Mouse (Mus musculus): Measurements from ENCODE around the gene Orai1. TPM values are rescaled to one million over a fixed set of nuclear protein-coding genes. Genes with fewer than 3 reads are reported as not detected.

The Orai1 gene
- polyA plus RNA-seq, 1 experiment from 2014 or later, result 11.5 TPM

- Histone ChIP-seq H3K27me3 (ENCODE audit: low read depth, poor library complexity, severe bottlenecking) (no peaks in the 10 kb centered on the region), H3K36me3 (no peaks in the 10 kb centered on the region), H3K4me3 (no peak overlapping the region), H3K27ac (no peak overlapping the region), H3K9me3 (replicated peaks) (no peaks in the 10 kb centered on the region), H3K4me1 (peaks cover 6% of the 10 kb centered on the region; the same call in 1 of the 2 replicates)
- DNase-seq (ENCODE audit: low spot score), result no peak
- WGBS, result 65% methylated on average over 19 of the region's 19 CpGs
Measured at GRCm38 (mm10) chr5:123005716-123006592, 8.9 kb upstream of the Orai1 start.

DNA sequence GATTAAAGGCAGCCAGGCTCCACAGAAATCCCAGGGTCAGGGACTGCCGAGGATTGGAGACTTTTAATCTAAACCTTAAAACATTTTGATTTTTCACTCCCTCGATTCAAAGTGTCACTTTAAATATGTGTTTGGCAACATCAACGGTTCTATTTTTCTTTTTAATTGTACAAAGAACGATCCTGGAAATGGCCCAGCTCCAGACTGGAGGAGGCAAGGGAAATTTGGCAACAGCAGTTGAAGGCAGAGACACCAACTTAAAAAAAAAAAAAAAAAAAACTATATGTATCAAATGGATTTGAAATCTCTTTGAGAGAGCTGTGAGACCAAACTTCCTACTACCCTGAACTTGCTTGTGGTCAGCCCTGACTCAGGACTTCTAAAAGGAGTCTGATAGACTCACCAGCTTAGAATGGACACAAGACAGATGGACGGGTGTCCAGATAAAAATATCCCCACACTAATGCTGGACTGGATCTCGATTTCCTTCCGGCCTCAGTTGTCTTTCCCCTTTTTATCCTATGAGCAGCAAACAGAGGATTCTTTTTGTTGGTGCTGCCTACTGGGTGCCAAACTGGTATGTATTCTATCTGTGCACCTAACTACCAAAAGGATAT lies 5.9 kb upstream of the Orai1 start:
- Histone ChIP-seq H3K4me1 (peaks cover 11% of the 10 kb centered on the region), H3K9me3 (replicated peaks) (no peaks in the 10 kb centered on the region), H3K27ac (no peak overlapping the region), H3K36me3 (no peaks in the 10 kb centered on the region), H3K27me3 (ENCODE audit: low read depth, poor library complexity, severe bottlenecking) (no peaks in the 10 kb centered on the region), H3K4me3 (no peak overlapping the region)
- no peak for DNase-seq (ENCODE audit: low spot score)
- 77% methylated on average over 7 of the region's 7 CpGs for WGBS

- no peak for DNase-seq (ENCODE audit: low spot score)
- Histone ChIP-seq H3K27me3 (ENCODE audit: low read depth, poor library complexity, severe bottlenecking) (no peaks in the 10 kb centered on the region), H3K4me1 (peaks cover 19% of the 10 kb centered on the region), H3K36me3 (no peaks in the 10 kb centered on the region), H3K27ac (no peak overlapping the region), H3K9me3 (replicated peaks) (no peaks in the 10 kb centered on the region), H3K4me3 (no peak overlapping the region)
- 77% methylated on average over 11 of the region's 11 CpGs for WGBS
Measured at GRCm38 (mm10) chr5:123009873-123010272, 5.0 kb upstream of the Orai1 start.

- Histone ChIP-seq H3K36me3 (no peaks in the 10 kb centered on the region), H3K27me3 (ENCODE audit: low read depth, poor library complexity, severe bottlenecking) (no peaks in the 10 kb centered on the region), H3K4me3 (no peak overlapping the region), H3K4me1 (peaks cover 25% of the 10 kb centered on the region), H3K9me3 (replicated peaks) (no peaks in the 10 kb centered on the region), H3K27ac (no peak overlapping the region)
- no peak for DNase-seq (ENCODE audit: low spot score)
- WGBS, result 93% methylated on average over 6 of the region's 6 CpGs
Measured at GRCm38 (mm10) chr5:123010806-123011205, 4.1 kb upstream of the Orai1 start.

DNA sequence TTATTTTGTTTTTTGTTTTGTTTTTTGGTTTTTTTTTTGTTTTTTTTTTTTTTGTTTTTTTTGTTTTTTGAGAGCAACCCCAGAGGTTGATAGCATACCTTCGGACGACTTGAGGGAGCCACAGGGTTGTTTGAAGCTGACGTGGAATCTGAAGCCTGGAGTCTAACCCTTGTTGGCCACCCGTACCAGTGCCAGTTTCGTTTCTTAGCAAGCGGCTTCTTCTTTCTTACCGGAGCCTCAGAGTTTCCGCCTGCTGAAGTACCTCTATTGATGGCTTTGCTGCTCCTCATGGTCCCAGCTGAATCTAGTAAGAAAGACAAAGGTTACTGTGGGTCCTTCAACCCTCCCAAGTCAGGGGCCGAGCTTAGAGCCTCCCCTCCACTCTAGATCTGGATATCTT lies 3.2 kb upstream of the Orai1 start:
- no peak overlapping the region for H3K27ac ChIP-seq
- H3K9me3 ChIP-seq (replicated peaks), result no peaks in the 10 kb centered on the region
- no peak overlapping the region for H3K4me3 ChIP-seq
- 95% methylated on average over 9 of the region's 9 CpGs for WGBS
- peaks cover 29% of the 10 kb centered on the region for H3K4me1 ChIP-seq
- no peaks in the 10 kb centered on the region for H3K27me3 ChIP-seq (ENCODE audit: low read depth, poor library complexity, severe bottlenecking)
- DNase-seq (ENCODE audit: low spot score), result no peak
- H3K36me3 ChIP-seq, result no peaks in the 10 kb centered on the region

GRCm38 (mm10) chr5:123013599-123014315 lies 1.1 kb upstream of the Orai1 start:
- DNase-seq (ENCODE audit: low spot score), result peak; percentile 76
- H3K4me3 ChIP-seq, result no peak overlapping the region
- H3K9me3 ChIP-seq (replicated peaks), result no peaks in the 10 kb centered on the region
- WGBS, result 57% methylated on average over 9 of the region's 9 CpGs
- H3K36me3 ChIP-seq, result peaks cover 8% of the 10 kb centered on the region
- H3K27ac ChIP-seq, result no peak overlapping the region
- no peaks in the 10 kb centered on the region for H3K27me3 ChIP-seq (ENCODE audit: low read depth, poor library complexity, severe bottlenecking)
- peaks cover 48% of the 10 kb centered on the region for H3K4me1 ChIP-seq

DNA sequence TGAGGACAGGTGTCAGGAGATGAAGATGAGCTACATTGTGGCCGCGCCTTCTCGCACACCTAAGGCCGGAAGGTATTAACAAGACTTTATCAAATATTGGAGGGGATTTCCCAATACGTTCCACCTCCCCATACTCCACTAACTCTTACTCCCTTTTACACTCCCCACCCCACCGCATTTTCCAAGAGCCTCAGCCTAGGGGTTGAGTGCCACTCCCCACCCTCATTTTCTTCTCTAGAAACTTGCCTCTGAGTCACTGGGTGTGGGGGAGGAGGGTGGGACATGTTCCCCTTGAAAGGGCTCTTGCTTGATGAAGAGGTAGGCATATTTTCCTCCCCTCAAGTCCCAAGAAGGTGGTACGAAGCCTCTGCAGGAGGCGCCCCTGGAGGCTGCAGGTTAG lies 1.0 kb downstream of the Orai1 start:
- Histone ChIP-seq H3K4me3 (peak overlapping the region; percentile 83), H3K27ac (peak overlapping the region; percentile 91), H3K36me3 (peaks cover 8% of the 10 kb centered on the region), H3K27me3 (ENCODE audit: low read depth, poor library complexity, severe bottlenecking) (no peaks in the 10 kb centered on the region), H3K9me3 (replicated peaks) (no peaks in the 10 kb centered on the region), H3K4me1 (peaks cover 60% of the 10 kb centered on the region)
- WGBS, result 13% methylated on average over 8 of the region's 8 CpGs
- DNase-seq (ENCODE audit: low spot score), result no peak

DNA sequence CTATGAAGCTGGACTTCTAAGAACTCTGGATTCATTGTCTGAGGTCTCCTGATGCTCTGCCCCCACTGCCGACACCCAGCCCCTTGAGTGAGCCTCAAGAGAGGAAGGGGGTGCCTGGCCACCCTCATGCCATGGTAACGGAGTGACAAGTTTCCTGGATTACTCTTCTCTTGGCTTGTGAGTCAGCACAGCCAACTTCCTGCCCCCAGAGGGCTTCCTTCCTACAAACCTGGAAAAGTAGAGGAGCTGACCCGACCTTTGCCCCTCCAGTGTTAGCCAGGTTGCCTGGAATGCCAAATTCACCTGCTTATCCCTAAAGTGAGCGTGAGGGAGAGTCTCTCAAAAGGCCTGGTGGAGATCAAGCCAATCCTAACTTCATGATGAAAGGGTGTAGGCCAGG lies 2.6 kb downstream of the Orai1 start:
- DNase-seq (ENCODE audit: low spot score), result no peak
- H3K27me3 ChIP-seq (ENCODE audit: low read depth, poor library complexity, severe bottlenecking), result no peaks in the 10 kb centered on the region
- WGBS, result 81% methylated on average over 4 of the region's 4 CpGs
- H3K9me3 ChIP-seq (replicated peaks), result no peaks in the 10 kb centered on the region
- H3K4me3 ChIP-seq, result no peak overlapping the region
- H3K27ac ChIP-seq, result no peak overlapping the region
- H3K4me1 ChIP-seq, result peaks cover 60% of the 10 kb centered on the region
- peaks cover 8% of the 10 kb centered on the region for H3K36me3 ChIP-seq

- DNase-seq (ENCODE audit: low spot score), result no peak
- Histone ChIP-seq H3K27ac (peak overlapping the region; percentile 34), H3K27me3 (ENCODE audit: low read depth, poor library complexity, severe bottlenecking) (no peaks in the 10 kb centered on the region), H3K9me3 (replicated peaks) (no peaks in the 10 kb centered on the region), H3K36me3 (peaks cover 8% of the 10 kb centered on the region), H3K4me3 (no peak overlapping the region), H3K4me1 (peaks cover 50% of the 10 kb centered on the region)
- WGBS, result 62% methylated on average over 10 of the region's 10 CpGs
Measured at GRCm38 (mm10) chr5:123019336-123020016, 4.6 kb downstream of the Orai1 start.

GRCm38 (mm10) chr5:123020426-123020825 lies 5.6 kb downstream of the Orai1 start:
- WGBS, result 95% methylated on average over 5 of the region's 5 CpGs
- DNase-seq (ENCODE audit: low spot score), result no peak

GRCm38 (mm10) chr5:123021438-123021837 lies 6.6 kb downstream of the Orai1 start:
- Histone ChIP-seq H3K27ac (no peak overlapping the region), H3K4me1 (peaks cover 46% of the 10 kb centered on the region), H3K27me3 (ENCODE audit: low read depth, poor library complexity, severe bottlenecking) (no peaks in the 10 kb centered on the region), H3K36me3 (peaks cover 8% of the 10 kb centered on the region), H3K9me3 (replicated peaks) (no peaks in the 10 kb centered on the region), H3K4me3 (no peak overlapping the region)
- DNase-seq (ENCODE audit: low spot score), result no peak
- WGBS, result 93% methylated on average over 7 of the region's 7 CpGs

More at GRCm38 (mm10) chr5:123020426-123020825, 5.6 kb downstream of the Orai1 start:
- Histone ChIP-seq H3K4me1 (peaks cover 50% of the 10 kb centered on the region), H3K27me3 (ENCODE audit: low read depth, poor library complexity, severe bottlenecking) (no peaks in the 10 kb centered on the region), H3K27ac (no peak overlapping the region), H3K4me3 (no peak overlapping the region), H3K36me3 (peaks cover 8% of the 10 kb centered on the region), H3K9me3 (replicated peaks) (no peaks in the 10 kb centered on the region)

- Histone ChIP-seq H3K27me3 (ENCODE audit: low read depth, poor library complexity, severe bottlenecking) (no peaks in the 10 kb centered on the region), H3K9me3 (replicated peaks) (no peaks in the 10 kb centered on the region), H3K4me1 (peaks cover 42% of the 10 kb centered on the region), H3K36me3 (peaks cover under 1% of the 10 kb centered on the region), H3K4me3 (no peak overlapping the region), H3K27ac (no peak overlapping the region)
- no peak for DNase-seq (ENCODE audit: low spot score)
- WGBS, result 91% methylated on average over 6 of the region's 6 CpGs
Measured at GRCm38 (mm10) chr5:123023049-123023448, 8.2 kb downstream of the Orai1 start.
